Mouse (Mus musculus) thymus, adult 2 months (tissue): ENCODE measurements around the gene Prok1.

Source experiments
- CTCF ChIP-seq: fragments of 200-500 bp; IDR thresholded peaks from 2 replicates; pipeline ENCODE4 v1.5.1; 2012; ENCODE audit warnings: mild to moderate bottlenecking, control low read depth, low read length, moderate library complexity, borderline replicate concordance; ENCODE audit not compliant: control insufficient read depth, poor library complexity, insufficient read depth; ENCODE audit errors: extremely low read depth
- POLR2A ChIP-seq: fragments of 200-500 bp; IDR thresholded peaks from 2 replicates; pipeline ENCODE4 v1.6.1; 2012; ENCODE audit warnings: mild to moderate bottlenecking, low read length, control low read depth, moderate library complexity; ENCODE audit not compliant: control insufficient read depth, poor library complexity, insufficient read depth; ENCODE audit errors: extremely low read depth

DNA sequence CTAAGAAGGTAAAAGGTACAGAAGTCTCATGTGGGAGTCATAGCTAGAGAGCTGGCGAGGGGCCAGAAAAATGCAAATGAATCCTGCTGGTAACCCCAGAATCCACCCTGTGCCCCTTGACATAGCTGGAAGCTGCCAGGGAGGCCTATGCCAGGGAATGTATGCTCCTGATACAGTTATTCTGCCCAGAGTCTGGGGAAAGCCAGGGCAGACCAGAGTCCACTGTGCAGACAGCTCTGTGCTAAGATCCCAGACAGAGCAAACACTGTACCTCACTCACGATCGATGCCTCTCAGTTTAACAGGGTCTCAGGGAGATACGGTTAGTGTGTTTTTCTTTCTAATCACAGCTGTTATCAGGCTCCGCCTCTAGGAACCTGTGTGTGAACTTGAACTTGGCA lies 9.7 kb downstream of the Prok1 start:
- no peak for TF ChIP-seq CTCF
- TF ChIP-seq POLR2A, result no peak
